Comparison of ENCODE assay signal across 15 mouse cellular contexts in genomic region chr2:132444442-132445161, GRCm38 (mm10). TPM values are rescaled to one million over a fixed set of nuclear protein-coding genes. Genes with fewer than 3 reads are reported as not detected.
A peak's percentile ranks its signal among the peaks of the same experiment; 100 is the strongest.
DNase-seq lines count a peak whose midpoint lies in the region; ATAC-seq and TF ChIP-seq lines count a peak whose summit lies in the region.
"Had no signal": no experiment of that assay in that cellular context is flagged by ENCODE, and none has a peak within 500 bp of the region (broad histone marks: within the 10 kb centered on the region; RNA-seq: fewer than 3 reads in every experiment).

No protein-coding gene starts in this region.

- H3K9ac ChIP-seq in kidney, postnatal 0 days (ENCODE audit: low read depth, low read length): no peak overlapping the region
- H3K9ac ChIP-seq in hindbrain, embryonic 11.5 days (ENCODE audit: low read depth, low read length): no peak overlapping the region
- H3K9ac ChIP-seq in midbrain, embryonic 13.5 days (replicated peaks): no peak overlapping the region

- H3K4me3 ChIP-seq in kidney, postnatal 0 days (replicated peaks; ENCODE audit: low read depth, low read length): no peak overlapping the region
- no peak overlapping the region for H3K4me3 ChIP-seq in hindbrain, embryonic 11.5 days (ENCODE audit: low read depth, low read length)
- H3K4me3 ChIP-seq in midbrain, embryonic 13.5 days (replicated peaks): no peak overlapping the region
- H3K4me3 ChIP-seq: left cerebral cortex, adult 2 months had no signal

- H3K9me3 ChIP-seq in kidney, postnatal 0 days (replicated peaks; ENCODE audit: low read length): no peaks in the 10 kb centered on the region
- no peaks in the 10 kb centered on the region for H3K9me3 ChIP-seq in hindbrain, embryonic 11.5 days (ENCODE audit: control insufficient read depth, low read length)
- no peaks in the 10 kb centered on the region for H3K9me3 ChIP-seq in midbrain, embryonic 13.5 days

- H3K27me3 ChIP-seq in kidney, postnatal 0 days (ENCODE audit: insufficient read depth, low read length): no peaks in the 10 kb centered on the region
- no peaks in the 10 kb centered on the region for H3K27me3 ChIP-seq in hindbrain, embryonic 11.5 days (ENCODE audit: control insufficient read depth, insufficient read depth, low read length)
- H3K27me3 ChIP-seq in midbrain, embryonic 13.5 days: peaks cover 7% of the 10 kb centered on the region; the same call in 1 of the 2 replicates

- no peaks in the 10 kb centered on the region for H3K4me1 ChIP-seq in kidney, postnatal 0 days (replicated peaks; ENCODE audit: insufficient read depth, low read length)
- peaks cover 2% of the 10 kb centered on the region; the same call in 1 of the 2 replicates for H3K4me1 ChIP-seq in hindbrain, embryonic 11.5 days (replicated peaks; ENCODE audit: control insufficient read depth, insufficient read depth, low read length)
- peaks cover 29% of the 10 kb centered on the region for H3K4me1 ChIP-seq in midbrain, embryonic 13.5 days (replicated peaks)

- H3K36me3 ChIP-seq in kidney, postnatal 0 days (ENCODE audit: insufficient read depth, low read length): no peaks in the 10 kb centered on the region
- no peaks in the 10 kb centered on the region for H3K36me3 ChIP-seq in hindbrain, embryonic 11.5 days (ENCODE audit: control insufficient read depth, insufficient read depth, low read length)
- no peaks in the 10 kb centered on the region for H3K36me3 ChIP-seq in midbrain, embryonic 13.5 days

- no peak overlapping the region for H3K27ac ChIP-seq in kidney, postnatal 0 days
- peak overlapping the region; percentile 39; the same call in 1 of the 2 replicates for H3K27ac ChIP-seq in hindbrain, embryonic 11.5 days (ENCODE audit: low read depth, low read length)
- peak overlapping the region; percentile 84 for H3K27ac ChIP-seq in midbrain, embryonic 13.5 days
- H3K27ac ChIP-seq: left cerebral cortex, adult 2 months had no signal

- WGBS in kidney, postnatal 0 days: 19% methylated on average over 11 of the region's 11 CpGs
- 34% methylated on average over 11 of the region's 11 CpGs for WGBS in hindbrain, embryonic 11.5 days
- WGBS in midbrain, embryonic 13.5 days: 8% methylated on average over 11 of the region's 11 CpGs

- ATAC-seq in kidney, postnatal 0 days (replicated peaks; ENCODE audit: low FRiP score, low read depth): no peak
- ATAC-seq in hindbrain, embryonic 11.5 days (ENCODE audit: low FRiP score): peak; percentile 79
- ATAC-seq in midbrain, embryonic 13.5 days: peak; percentile 82
- ATAC-seq: Patski had no signal

- TF ChIP-seq CTCF in kidney, postnatal 0 days (IDR thresholded peaks at IDR 0.05; ENCODE audit: low read depth): no peak

- H3K4me2 ChIP-seq in kidney, postnatal 0 days (ENCODE audit: low read length): no peak overlapping the region
- no peak overlapping the region for H3K4me2 ChIP-seq in hindbrain, embryonic 11.5 days (replicated peaks; ENCODE audit: low read depth, low read length)
- H3K4me2 ChIP-seq in midbrain, embryonic 13.5 days (replicated peaks): peak overlapping the region; percentile 4; the same call in 1 of the 2 replicates

- peak; percentile 45 for DNase-seq in kidney, postnatal 0 days (ENCODE audit: low spot score)
- no peak for DNase-seq in kidney, adult 18-20 months
- peak; percentile 8 for DNase-seq in embryo, embryonic 9.5 days (ENCODE audit: extremely low spot score)
- peak; percentile 40 for DNase-seq in hindbrain, embryonic 11.5 days (ENCODE audit: low spot score)
- DNase-seq in gastrocnemius, adult 18-20 months (ENCODE audit: low spot score): no peak
- DNase-seq in cerebellum, adult 9-11 months: no peak
- no peak for DNase-seq in frontal cortex, postnatal 25 days (ENCODE audit: low spot score in 2 of 2)
- DNase-seq: B cell, adult 2 months; gastrocnemius, postnatal 14 days; heart, postnatal 4 days; lung, postnatal 10 days; spleen, adult 18-20 months had no signal

RNA-seq across cellular contexts. Expression of gene Prokr2, which starts 59.4 kb away (rescaled TPM):
- 0.08 and 0.18 TPM in 2 replicates for polyA plus RNA-seq in kidney, postnatal 0 days (2015; fragmentation: Nextera tagmentation; extraction: Ambion mirVana)
- 0.45 and 0.82 TPM in 2 replicates for polyA plus RNA-seq in hindbrain, embryonic 11.5 days (2014; fragmentation: Nextera tagmentation; extraction: Ambion mirVana)
- polyA plus RNA-seq in midbrain, embryonic 13.5 days (2015; fragmentation: Nextera tagmentation; extraction: Ambion mirVana): 3.6 and 9.2 TPM in 2 replicates
- not detected for total RNA-seq in gastrocnemius, adult 18-20 months (2021)
- total RNA-seq: gastrocnemius, postnatal 14 days had no signal
- polyA plus RNA-seq: Patski had no signal

Comparison
In these comparisons a context has a peak if more than half of its experiments do, and no peak if none do; other contexts are left out.
1. DNase-seq: peak in kidney, postnatal 0 days (single experiment), embryo, embryonic 9.5 days (single experiment) and hindbrain, embryonic 11.5 days (single experiment); none in kidney, adult 18-20 months (single experiment), gastrocnemius, adult 18-20 months (single experiment), cerebellum, adult 9-11 months (single experiment) and frontal cortex, postnatal 25 days (0 of 2).